Mouse (Mus musculus) small intestine, adult 2 months (tissue): ENCODE data around the gene Stk39. TPM values are rescaled to one million over a fixed set of nuclear protein-coding genes. Genes with fewer than 3 reads are reported as not detected.

Experiments
- H3K27ac ChIP-seq: fragments of 200-500 bp; 2 replicates; pipeline ENCODE4 v1.5.1; 2012; ENCODE audit warnings: low read depth, low read length, control low read depth, inconsistent platforms; ENCODE audit not compliant: insufficient read depth
- H3K27me3 ChIP-seq: fragments of 200-500 bp; 2 replicates; pipeline ENCODE4 v1.6.1; 2012; ENCODE audit warnings: mild to moderate bottlenecking, moderate library complexity, low read length, inconsistent platforms; ENCODE audit not compliant: control insufficient read depth, insufficient read depth
- H3K36me3 ChIP-seq: fragments of 200-500 bp; 2 replicates; pipeline ENCODE4 v1.6.1; 2012; ENCODE audit warnings: mild to moderate bottlenecking, low read length, control low read depth, inconsistent platforms; ENCODE audit not compliant: control insufficient read depth, insufficient read depth
- H3K4me1 ChIP-seq: fragments of 200-500 bp; 2 replicates; pipeline ENCODE4 v1.6.1; 2012; ENCODE audit warnings: low read length, inconsistent platforms, mixed read lengths; ENCODE audit not compliant: control insufficient read depth, insufficient read depth, insufficient read length
- H3K4me3 ChIP-seq: fragments of 200-500 bp; 2 replicates; pipeline ENCODE4 v1.5.1; 2012; ENCODE audit warnings: low read depth, mild to moderate bottlenecking, control low read depth, inconsistent platforms, low read length, moderate library complexity
- CTCF ChIP-seq: fragments of 200-500 bp; IDR thresholded peaks from 2 replicates; pipeline ENCODE4 v1.5.1; 2012; ENCODE audit warnings: low read depth, mild to moderate bottlenecking, control low read depth, inconsistent platforms, low read length, moderate library complexity, mixed read lengths; ENCODE audit not compliant: insufficient replicate concordance, insufficient read length; ENCODE audit errors: extremely low read depth
- POLR2A ChIP-seq: fragments of 200-500 bp; IDR thresholded peaks from 2 replicates; pipeline ENCODE4 v1.6.1; 2012; ENCODE audit warnings: low read depth, mild to moderate bottlenecking, control low read depth, inconsistent platforms, low read length, moderate library complexity
- WGBS: fragments of 180-500 bp; shearing (Covaris S2); methylation state at CpG from one replicate; pipeline ENCODE4 v1.1.7; 2018; 5-methylcytosine and 5-hydroxymethylcytosine counted together
- polyA plus RNA-seq: library from polyadenylated mRNA; depleted of rRNA; stranded (reverse); fragments of >200 nt; gene quantifications from 2 replicates; pipeline ENCODE4 v1.2.3, GENCODE M21; 2012

The Stk39 gene
- polyA plus RNA-seq, 1 experiment, result 4.6 TPM

DNA sequence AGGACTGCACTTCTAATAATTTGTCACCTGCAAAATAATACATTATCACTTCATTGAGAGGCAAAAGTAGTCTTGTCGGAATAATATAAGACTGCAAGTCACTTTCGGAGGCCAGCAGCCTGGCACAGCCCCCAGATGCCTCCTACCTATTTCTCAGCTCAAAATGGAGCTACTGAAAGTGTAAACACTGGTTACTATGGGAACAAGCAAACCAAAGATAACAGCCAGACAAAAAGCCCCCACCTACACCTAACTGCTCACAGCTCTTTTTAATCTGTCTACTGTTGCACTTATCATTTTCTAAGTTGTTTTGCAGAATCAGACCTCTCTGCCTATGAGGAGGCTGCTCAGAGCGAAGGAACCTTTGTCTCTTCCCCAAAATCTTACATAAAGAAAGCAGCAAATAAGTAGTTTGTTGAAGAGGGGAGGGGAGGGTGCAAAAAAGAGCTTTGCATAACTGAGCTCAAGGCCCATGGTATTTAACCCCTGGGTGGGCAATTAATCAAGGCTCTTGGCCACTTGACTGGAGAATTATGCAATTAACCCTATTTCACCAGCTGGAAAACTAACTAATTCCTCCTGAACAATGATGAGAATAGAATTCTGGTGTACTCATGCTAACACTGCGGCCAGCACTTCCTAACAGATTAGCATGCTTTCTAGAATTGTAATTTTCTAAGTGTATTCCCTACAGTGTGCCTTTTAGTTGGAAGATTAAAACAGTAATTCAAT is 170.1 kb downstream of the Stk39 start:
- Histone ChIP-seq H3K27ac (no peak overlapping the region), H3K36me3 (peaks cover 10% of the 10 kb centered on the region), H3K4me1 (no peaks in the 10 kb centered on the region), H3K4me3 (no peak overlapping the region), H3K27me3 (no peaks in the 10 kb centered on the region)
- 82% methylated on average over 4 of the region's 4 CpGs for WGBS
- TF ChIP-seq CTCF (no peak), POLR2A (no peak)

DNA sequence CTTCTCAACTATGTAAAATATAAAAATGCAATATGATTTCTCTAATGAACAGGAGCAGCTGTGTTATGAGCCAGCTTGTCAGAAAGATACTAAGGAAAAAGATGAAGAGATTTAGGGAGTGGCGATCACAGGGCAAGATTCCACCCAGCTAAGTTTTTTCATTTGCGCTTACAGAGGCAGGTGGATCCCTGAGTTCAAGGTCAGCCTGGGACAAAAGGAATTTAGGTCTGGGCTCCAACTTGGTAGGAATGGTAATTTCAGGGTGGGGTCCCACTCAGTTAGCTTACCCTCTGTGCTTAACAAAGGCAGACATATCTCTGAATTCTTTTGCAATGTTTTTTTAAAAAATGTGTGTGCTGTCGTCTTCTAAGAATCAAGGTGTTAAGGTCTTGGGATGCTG is 173.7 kb downstream of the Stk39 start:
- Histone ChIP-seq H3K36me3 (peaks cover 1% of the 10 kb centered on the region; the same call in 1 of the 2 replicates), H3K4me1 (no peaks in the 10 kb centered on the region), H3K27me3 (no peaks in the 10 kb centered on the region), H3K27ac (no peak overlapping the region), H3K4me3 (no peak overlapping the region)
- TF ChIP-seq CTCF (no peak), POLR2A (no peak)
- 91% methylated on average over 3 of the region's 3 CpGs for WGBS

DNA sequence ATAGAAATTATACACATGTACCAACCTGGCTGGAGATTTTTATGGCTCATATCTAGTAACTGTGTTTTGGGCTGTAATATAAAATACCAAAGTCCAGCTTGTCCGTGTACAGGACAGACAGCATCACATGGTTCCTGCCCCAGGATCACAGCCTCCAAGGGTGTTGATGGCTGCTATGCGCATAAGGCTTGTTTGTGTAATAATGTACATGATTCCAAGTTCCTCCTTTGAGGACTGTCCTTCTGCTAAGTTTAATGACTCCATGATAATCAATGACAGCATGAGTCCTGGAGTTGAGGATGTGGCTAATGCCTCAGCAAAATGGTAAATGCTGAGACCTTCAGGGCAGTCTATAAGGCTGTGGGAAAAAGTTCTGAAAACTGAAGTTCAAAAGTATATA is 174.1 kb downstream of the Stk39 start:
- no peaks in the 10 kb centered on the region for H3K27me3 ChIP-seq
- no peak for TF ChIP-seq POLR2A
- TF ChIP-seq CTCF, result no peak
- H3K4me1 ChIP-seq, result no peaks in the 10 kb centered on the region
- no peak overlapping the region for H3K27ac ChIP-seq
- peaks cover 1% of the 10 kb centered on the region; the same call in 1 of the 2 replicates for H3K36me3 ChIP-seq
- H3K4me3 ChIP-seq, result no peak overlapping the region
- 50% methylated on average over 2 of the region's 2 CpGs for WGBS

DNA sequence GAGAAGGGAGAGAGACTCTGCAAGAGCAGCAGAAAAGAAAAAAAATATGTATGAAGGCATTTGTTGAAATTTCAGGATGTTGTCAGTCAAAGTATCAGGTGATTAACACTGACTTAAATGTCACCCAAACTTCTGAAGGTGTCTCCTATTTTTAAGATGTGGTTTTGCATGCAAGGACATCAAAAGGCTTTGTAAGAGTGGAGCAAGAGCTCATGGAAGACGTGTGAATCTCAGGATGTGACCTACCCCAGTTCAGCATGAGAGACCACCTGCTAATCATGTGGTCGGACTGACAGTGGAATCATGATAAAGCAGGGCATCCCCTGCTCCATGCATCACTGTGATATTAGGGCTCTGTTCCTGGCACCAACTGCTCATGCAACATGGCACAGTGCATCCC is 175.3 kb downstream of the Stk39 start:
- H3K4me3 ChIP-seq, result no peak overlapping the region
- TF ChIP-seq CTCF, result no peak
- no peak for TF ChIP-seq POLR2A
- peaks cover 1% of the 10 kb centered on the region; the same call in 1 of the 2 replicates for H3K36me3 ChIP-seq
- H3K4me1 ChIP-seq, result no peaks in the 10 kb centered on the region
- no peaks in the 10 kb centered on the region for H3K27me3 ChIP-seq
- no peak overlapping the region for H3K27ac ChIP-seq
- 82% methylated on average over 2 of the region's 2 CpGs for WGBS

DNA sequence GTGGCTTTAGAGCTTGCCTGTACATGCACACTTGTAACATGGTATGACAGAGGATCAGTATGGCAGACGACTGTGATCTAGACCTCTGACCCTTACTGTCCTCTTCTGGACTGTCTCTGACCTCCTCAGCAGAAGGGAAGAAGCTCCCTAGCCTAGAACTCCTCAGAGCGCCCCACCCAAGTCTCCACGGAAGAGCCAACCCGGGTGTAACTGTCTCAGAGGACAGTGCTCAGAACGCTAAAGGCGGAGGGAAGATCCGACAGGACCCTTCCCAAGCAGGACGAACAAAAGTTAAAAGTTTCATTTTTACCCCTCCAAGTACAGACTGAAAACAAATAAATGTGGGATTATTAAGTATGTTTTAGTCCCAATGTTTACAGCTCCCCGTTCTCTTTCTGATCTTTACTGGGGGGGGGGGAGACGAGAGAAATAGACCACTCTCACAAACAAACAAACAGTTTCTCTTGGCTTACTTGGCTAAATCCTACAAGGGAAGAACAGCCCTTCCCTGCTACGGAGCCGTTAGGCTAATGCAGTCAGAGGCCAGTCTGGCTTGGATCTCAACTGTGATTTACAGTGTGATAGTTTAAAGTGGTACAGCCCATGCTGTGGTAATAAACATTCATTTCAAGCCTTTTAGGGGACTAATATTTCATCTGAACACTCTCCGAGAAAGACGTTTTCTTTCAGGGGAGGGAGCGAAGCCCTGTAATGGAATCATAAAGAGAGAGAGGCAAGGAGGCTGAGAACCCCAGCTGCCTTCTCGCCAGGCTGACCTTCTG is 179.3 kb downstream of the Stk39 start:
- no peak for TF ChIP-seq CTCF
- TF ChIP-seq POLR2A, result no peak
- no peaks in the 10 kb centered on the region for H3K27me3 ChIP-seq
- H3K27ac ChIP-seq, result no peak overlapping the region
- no peaks in the 10 kb centered on the region for H3K4me1 ChIP-seq
- H3K4me3 ChIP-seq, result no peak overlapping the region
- 71% methylated on average over 16 of the region's 16 CpGs for WGBS
- no peaks in the 10 kb centered on the region for H3K36me3 ChIP-seq

DNA sequence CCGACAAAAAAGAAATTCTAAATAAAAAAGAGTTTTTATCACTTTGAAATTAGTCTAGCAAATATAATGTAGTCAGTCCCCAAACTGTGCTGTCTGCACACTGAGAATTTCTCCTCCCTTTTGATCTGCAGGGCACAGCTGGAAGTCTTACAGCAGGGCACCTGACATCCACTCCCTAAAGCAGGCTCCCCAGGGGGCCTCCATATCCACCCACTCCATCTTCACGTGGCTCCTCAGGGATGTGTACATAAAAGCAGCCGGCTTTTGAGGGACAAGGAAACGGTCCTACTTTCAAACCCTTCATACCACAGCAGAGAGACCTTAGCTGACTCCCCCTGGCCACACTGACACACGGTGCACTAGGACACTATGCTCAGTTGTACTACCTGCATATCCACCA is 180.2 kb downstream of the Stk39 start:
- Histone ChIP-seq H3K4me3 (no peak overlapping the region), H3K4me1 (no peaks in the 10 kb centered on the region), H3K36me3 (no peaks in the 10 kb centered on the region), H3K27me3 (no peaks in the 10 kb centered on the region), H3K27ac (no peak overlapping the region)
- no peak for TF ChIP-seq CTCF
- no peak for TF ChIP-seq POLR2A
- 61% methylated on average over 5 of the region's 5 CpGs for WGBS

DNA sequence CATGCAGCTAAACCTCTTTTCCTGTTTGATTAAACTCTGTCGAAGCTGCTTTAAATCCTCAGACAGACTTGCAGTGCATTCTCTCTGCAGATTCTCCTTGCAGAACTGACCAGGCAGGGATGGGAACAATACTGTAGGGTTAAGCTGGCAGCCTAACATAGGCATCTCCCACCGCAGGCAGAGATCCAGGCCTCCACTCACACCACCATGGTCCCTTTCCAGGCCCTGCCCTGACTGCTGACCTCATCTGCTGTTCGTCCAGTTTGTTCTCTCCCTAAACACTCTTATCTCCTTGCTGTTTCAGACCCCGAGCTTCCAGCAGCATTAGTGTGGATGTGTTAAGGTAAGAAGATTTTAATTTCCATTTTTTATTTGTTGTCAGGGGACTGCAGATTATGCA is 182.1 kb downstream of the Stk39 start:
- Histone ChIP-seq H3K36me3 (no peaks in the 10 kb centered on the region), H3K4me3 (no peak overlapping the region), H3K4me1 (no peaks in the 10 kb centered on the region), H3K27ac (no peak overlapping the region), H3K27me3 (no peaks in the 10 kb centered on the region)
- WGBS, result 57% methylated on average over 4 of the region's 4 CpGs
- TF ChIP-seq POLR2A (no peak), CTCF (no peak)
